Mouse (Mus musculus) forebrain, postnatal 0 days (tissue): Measurements from ENCODE around the gene Agbl4. TPM values are rescaled to one million over a fixed set of nuclear protein-coding genes. Genes with fewer than 3 reads are reported as not detected.

Source experiments
- ATAC-seq: fragments of 200-750 bp; cut with Nextera tagmentation; 2 replicates; pipeline ENCODE4 v1.8.0; 2017; ENCODE audit warnings: mild to moderate bottlenecking, moderate library complexity
- DNase-seq: peaks from one replicate; pipeline ENCODE4 v3.0.0-alpha.2; 2015
- H3K27ac ChIP-seq: fragments of 300-500 bp; sonication (generic); 2 replicates; pipeline ENCODE4 v1.5.1; 2014; ENCODE audit warnings: low read depth, mild to moderate bottlenecking, antibody characterized with exemption, low read length, moderate library complexity, mixed read lengths
- H3K27me3 ChIP-seq: fragments of 300-500 bp; sonication (generic); 2 replicates; pipeline ENCODE4 v1.6.1; 2014; ENCODE audit warnings: mild to moderate bottlenecking, low read length, mixed read lengths; ENCODE audit not compliant: insufficient read depth
- H3K36me3 ChIP-seq: fragments of 300-500 bp; sonication (generic); 2 replicates; pipeline ENCODE4 v1.6.1; 2014; ENCODE audit warnings: mild to moderate bottlenecking, moderate library complexity; ENCODE audit not compliant: insufficient read depth
- H3K4me1 ChIP-seq: fragments of 300-500 bp; sonication (generic); 2 replicates; pipeline ENCODE4 v1.6.1; 2014; ENCODE audit warnings: antibody characterized with exemption; ENCODE audit not compliant: insufficient read depth
- H3K4me2 ChIP-seq: fragments of 300-500 bp; sonication (generic); 2 replicates; pipeline ENCODE4 v1.6.1; 2014; ENCODE audit warnings: low read depth, mild to moderate bottlenecking, moderate library complexity
- H3K4me3 ChIP-seq: fragments of 300-500 bp; sonication (generic); 2 replicates; pipeline ENCODE4 v1.5.1; 2014; ENCODE audit warnings: low read depth, low read length, mixed read lengths
- H3K9ac ChIP-seq: fragments of 300-500 bp; sonication (generic); 2 replicates; pipeline ENCODE4 v1.6.1; 2014; ENCODE audit warnings: mild to moderate bottlenecking
- H3K9me3 ChIP-seq: fragments of 300-500 bp; sonication (generic); 2 replicates; pipeline ENCODE4 v1.6.1; 2016; ENCODE audit warnings: low read length
- CTCF ChIP-seq: sonication (generic); IDR thresholded peaks from 2 replicates; pipeline ENCODE4 v1.5.1; 2016; ENCODE audit warnings: antibody characterized with exemption, control low read depth, low read depth
- WGBS: fragments of 180-500 bp; shearing (Covaris S2); extraction: QIAGEN DNeasy Blood & Tissue Kit; methylation state at CpG from one replicate; pipeline ENCODE4 v1.1.7; 2014; 5-methylcytosine and 5-hydroxymethylcytosine counted together
- polyA plus RNA-seq: library from polyadenylated mRNA; unstranded; fragments of >200 nt; fragmentation: Nextera tagmentation; extraction: Ambion mirVana; gene quantifications from 2 replicates; pipeline ENCODE4 v1.2.1, GENCODE M21; 2015
- total RNA-seq: library from RNA; depleted of rRNA; stranded (reverse); fragments of >200 nt; gene quantifications from 2 replicates; pipeline ENCODE4 v1.2.3, GENCODE M21; 2014

Agbl4 gene
- total and polyA plus RNA-seq, 2 experiments from 2014 or later, result 3.3 to 6.2 TPM

DNA sequence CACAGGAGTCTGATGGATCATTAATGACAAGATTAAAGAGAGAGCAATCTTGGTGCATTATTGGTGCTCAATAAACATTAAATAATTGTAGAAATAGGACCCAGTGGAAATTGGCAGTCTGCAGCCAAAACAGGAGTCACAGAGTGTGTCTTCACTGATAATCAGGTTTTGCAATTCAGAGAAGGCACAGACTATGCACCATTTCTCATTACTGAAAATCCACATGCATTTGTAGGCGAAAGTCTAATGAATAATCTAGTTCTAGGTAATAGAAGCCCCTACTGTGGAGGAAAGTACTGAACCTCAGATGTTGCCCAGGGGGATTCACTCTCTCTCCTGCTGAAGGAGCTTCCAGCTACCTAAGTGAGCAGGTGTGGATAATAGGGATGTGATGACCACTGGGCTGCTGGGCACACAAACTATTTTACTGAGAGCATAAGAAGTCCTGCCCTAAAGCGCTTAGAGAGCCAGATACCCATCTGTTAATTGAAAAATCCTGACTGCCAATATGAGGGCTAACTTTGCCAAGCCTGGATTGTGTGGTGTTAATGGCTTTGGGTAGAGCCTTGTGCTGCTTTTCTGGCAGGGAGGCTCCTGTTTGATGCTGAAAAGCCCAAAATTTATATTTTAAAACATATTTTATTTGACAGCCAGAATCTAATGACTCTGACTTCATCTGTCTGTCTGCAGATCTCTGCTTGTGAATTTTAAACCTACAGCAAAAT is 482.4 kb downstream of the Agbl4 start:
- ATAC-seq (peak; percentile 64; the same call in 1 of the 2 replicates), DNase-seq (peak; percentile 61)
- Histone ChIP-seq H3K4me1 (no peaks in the 10 kb centered on the region), H3K9me3 (no peaks in the 10 kb centered on the region), H3K27me3 (no peaks in the 10 kb centered on the region), H3K27ac (no peak overlapping the region), H3K36me3 (no peaks in the 10 kb centered on the region), H3K4me2 (no peak overlapping the region), H3K9ac (no peak overlapping the region), H3K4me3 (no peak overlapping the region)
- no peak for TF ChIP-seq CTCF
- WGBS, result 48% methylated on average over 2 of the region's 2 CpGs

DNA sequence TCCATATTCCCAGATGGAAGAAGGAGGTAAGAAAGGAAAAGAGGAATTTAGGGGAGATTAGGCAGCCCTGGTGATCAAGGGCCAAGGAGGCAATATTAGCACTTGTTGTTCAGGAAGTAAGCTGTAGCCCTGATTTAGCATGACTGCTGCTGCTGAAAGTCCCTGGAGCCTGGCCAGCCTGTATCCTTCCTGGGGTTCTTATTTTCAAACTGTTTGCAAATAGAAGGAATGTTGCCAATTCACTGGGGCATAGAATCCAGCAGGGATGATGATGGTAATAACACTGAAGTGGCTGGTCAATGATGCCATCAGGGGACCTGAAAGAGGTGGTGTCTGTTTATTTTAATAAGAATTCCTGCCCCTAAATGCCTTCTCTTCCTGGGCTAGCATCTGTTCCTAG is 518.6 kb downstream of the Agbl4 start:
- Histone ChIP-seq H3K36me3 (no peaks in the 10 kb centered on the region), H3K27me3 (no peaks in the 10 kb centered on the region), H3K27ac (no peak overlapping the region), H3K4me3 (no peak overlapping the region), H3K9me3 (no peaks in the 10 kb centered on the region), H3K4me2 (no peak overlapping the region), H3K4me1 (0 out of 2 replicates have a peak, but pooled peaks cover 3% of the 10 kb centered on the region), H3K9ac (no peak overlapping the region)
- no peak for ATAC-seq
- TF ChIP-seq CTCF, result no peak
- peak; percentile 5 for DNase-seq

DNA sequence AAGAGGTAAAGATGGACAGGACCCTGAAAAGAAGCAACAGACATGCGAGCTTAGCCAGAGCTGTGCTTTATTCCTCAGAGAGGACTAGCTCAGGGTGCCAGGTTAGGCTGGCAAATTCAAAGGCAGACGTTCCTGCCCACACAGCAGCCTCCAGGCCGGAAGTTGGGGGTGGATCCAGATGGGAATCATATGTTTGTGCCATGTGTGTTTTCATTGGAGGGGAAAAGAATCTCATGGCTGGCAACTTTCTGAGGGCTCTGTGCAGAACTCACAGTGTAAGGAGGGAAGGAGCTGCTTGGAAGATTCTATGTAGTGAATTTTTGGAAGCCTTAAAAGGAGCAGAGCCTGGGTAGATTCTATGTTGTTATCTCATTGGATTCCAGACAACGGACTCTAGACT is 519.1 kb downstream of the Agbl4 start:
- no peak overlapping the region for H3K4me2 ChIP-seq
- DNase-seq, result peak; percentile 8
- no peak for TF ChIP-seq CTCF
- no peak overlapping the region for H3K9ac ChIP-seq
- H3K9me3 ChIP-seq, result no peaks in the 10 kb centered on the region
- no peaks in the 10 kb centered on the region for H3K27me3 ChIP-seq
- no peak overlapping the region for H3K4me3 ChIP-seq
- ATAC-seq, result peak; percentile 51
- no peaks in the 10 kb centered on the region for H3K36me3 ChIP-seq
- 0 out of 2 replicates have a peak, but pooled peaks cover 3% of the 10 kb centered on the region for H3K4me1 ChIP-seq
- H3K27ac ChIP-seq, result no peak overlapping the region
- WGBS, result 55% methylated on average over 4 of the region's 4 CpGs

GRCm38 (mm10) chr4:110921013-110921412 is 523.6 kb downstream of the Agbl4 start:
- 87% methylated on average over 3 of the region's 3 CpGs for WGBS
- H3K36me3 ChIP-seq, result no peaks in the 10 kb centered on the region
- H3K4me2 ChIP-seq, result no peak overlapping the region
- TF ChIP-seq CTCF, result no peak
- no peak overlapping the region for H3K9ac ChIP-seq
- no peak overlapping the region for H3K27ac ChIP-seq
- no peaks in the 10 kb centered on the region for H3K27me3 ChIP-seq
- DNase-seq (no peak), ATAC-seq (no peak)
- H3K4me1 ChIP-seq, result 0 out of 2 replicates have a peak, but pooled peaks cover 3% of the 10 kb centered on the region
- H3K9me3 ChIP-seq, result no peaks in the 10 kb centered on the region
- no peak overlapping the region for H3K4me3 ChIP-seq

DNA sequence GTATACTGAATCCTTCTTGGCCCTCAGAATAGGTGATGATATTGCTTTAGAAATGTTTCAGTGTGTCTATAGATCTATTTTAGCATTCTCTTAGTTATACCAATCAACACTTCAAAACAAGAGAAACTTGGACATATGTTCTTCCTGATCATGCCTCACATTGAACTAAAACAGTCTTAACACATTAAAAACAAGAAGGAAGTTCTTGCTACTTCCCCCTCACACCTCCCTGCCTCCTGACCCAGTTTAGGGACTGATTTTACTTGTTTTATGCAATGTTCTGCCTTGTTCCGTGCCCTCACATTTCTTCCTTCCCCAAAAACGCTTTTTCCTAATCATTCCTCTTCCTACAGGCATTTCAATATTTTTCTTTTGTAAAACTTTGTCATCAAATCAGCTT is 604.2 kb downstream of the Agbl4 start:
- DNase-seq (no peak), ATAC-seq (no peak)
- no peak for TF ChIP-seq CTCF
- no peaks in the 10 kb centered on the region for H3K9me3 ChIP-seq
- H3K36me3 ChIP-seq, result no peaks in the 10 kb centered on the region
- H3K4me3 ChIP-seq, result no peak overlapping the region
- WGBS, result 87% methylated on average over 2 of the region's 2 CpGs
- H3K27ac ChIP-seq, result no peak overlapping the region
- H3K4me2 ChIP-seq, result no peak overlapping the region
- H3K9ac ChIP-seq, result no peak overlapping the region
- no peaks in the 10 kb centered on the region for H3K27me3 ChIP-seq
- H3K4me1 ChIP-seq, result no peaks in the 10 kb centered on the region

DNA sequence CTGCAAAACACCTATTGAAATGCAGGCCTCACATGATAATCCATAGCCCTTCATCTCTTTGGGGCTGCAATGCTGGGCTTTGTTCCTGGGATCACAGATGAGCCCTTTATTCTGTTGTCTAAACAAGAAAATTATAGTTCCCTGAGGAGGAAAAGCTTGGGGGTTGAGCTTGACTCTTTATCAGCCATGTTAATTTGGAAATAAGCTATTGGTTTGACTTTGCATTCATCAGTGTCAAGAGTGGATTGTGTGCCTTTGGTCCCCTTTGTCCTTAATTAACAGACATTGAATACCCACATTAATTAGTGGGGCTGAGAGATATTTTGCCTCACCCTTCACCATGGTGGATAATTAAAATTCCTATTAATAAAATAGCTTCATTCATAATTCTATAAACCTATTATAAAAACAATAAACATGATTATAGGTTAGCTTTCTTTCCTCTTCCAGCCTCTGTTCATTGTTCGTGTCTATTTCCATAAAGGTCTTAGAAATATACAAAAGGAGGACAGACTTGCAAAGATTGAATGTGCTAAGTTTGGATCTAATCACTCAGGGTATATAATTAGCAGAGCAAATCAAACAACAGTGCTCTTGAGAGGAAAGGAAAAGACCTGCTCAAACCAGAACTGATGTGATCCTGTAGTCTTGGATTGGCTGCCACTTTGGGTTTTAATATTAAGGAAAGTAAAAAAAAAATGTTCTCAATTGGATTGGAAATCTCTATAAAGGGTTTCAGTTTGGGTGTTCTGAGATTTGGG is 607.4 kb downstream of the Agbl4 start:
- 5% methylated on average over 1 of the region's 1 CpGs for WGBS
- no peak for TF ChIP-seq CTCF
- Histone ChIP-seq H3K9ac (no peak overlapping the region), H3K9me3 (no peaks in the 10 kb centered on the region), H3K4me1 (no peaks in the 10 kb centered on the region), H3K4me2 (no peak overlapping the region), H3K36me3 (no peaks in the 10 kb centered on the region), H3K27me3 (no peaks in the 10 kb centered on the region), H3K4me3 (no peak overlapping the region), H3K27ac (no peak overlapping the region)
- ATAC-seq, result peak; percentile 55; the same call in 1 of the 2 replicates
- no peak for DNase-seq

DNA sequence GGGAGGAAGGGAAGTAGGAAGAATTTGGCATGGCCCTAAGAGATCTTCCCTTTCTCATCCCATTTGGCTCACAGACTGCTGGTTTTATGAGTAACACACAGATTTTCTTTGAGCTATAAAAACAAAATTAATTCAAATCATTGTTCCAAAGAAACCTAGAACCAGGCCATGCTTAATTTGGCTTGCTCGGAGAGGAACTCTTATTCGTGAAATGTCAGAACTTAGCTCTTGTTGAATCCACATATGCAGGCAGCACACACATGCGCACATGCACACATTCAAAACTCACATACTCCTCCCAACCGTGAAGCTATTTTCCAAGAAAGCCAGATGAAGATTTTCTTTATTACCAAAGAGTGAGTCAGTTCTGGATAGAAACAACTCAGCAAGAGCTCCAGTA is 621.9 kb downstream of the Agbl4 start:
- 78% methylated on average over 4 of the region's 4 CpGs for WGBS
- Histone ChIP-seq H3K27me3 (no peaks in the 10 kb centered on the region), H3K36me3 (no peaks in the 10 kb centered on the region), H3K4me2 (no peak overlapping the region), H3K27ac (no peak overlapping the region), H3K4me3 (no peak overlapping the region), H3K9ac (no peak overlapping the region), H3K4me1 (no peaks in the 10 kb centered on the region), H3K9me3 (no peaks in the 10 kb centered on the region)
- no peak for DNase-seq
- TF ChIP-seq CTCF, result no peak
- no peak for ATAC-seq
